Mouse (Mus musculus) neural tube, embryonic 13.5 days (tissue): ENCODE measurements around the gene Gsta2. TPM values are rescaled to one million over a fixed set of nuclear protein-coding genes. Genes with fewer than 3 reads are reported as not detected.
"Not testable (repeated sequence)": the region's sequence is repeated elsewhere in the genome, so short reads cannot be mapped to it uniquely, and the experiment has no call there.

Experiments used
- ATAC-seq: fragments of 200-750 bp; cut with Nextera tagmentation; 2 replicates; pipeline ENCODE4 v1.8.0; 2017; ENCODE audit warnings: low read depth, mild to moderate bottlenecking, moderate TSS enrichment, moderate library complexity
- H3K27ac ChIP-seq: fragments of 300-500 bp; sonication (generic); replicated peaks from 2 replicates; pipeline ENCODE4 v1.5.1; 2015; ENCODE audit warnings: moderate library complexity, mild to moderate bottlenecking, inconsistent platforms
- H3K27me3 ChIP-seq: fragments of 300-500 bp; sonication (generic); 2 replicates; pipeline ENCODE4 v1.6.1; 2015; ENCODE audit warnings: mild to moderate bottlenecking, inconsistent platforms
- H3K36me3 ChIP-seq: fragments of 300-500 bp; sonication (generic); 2 replicates; pipeline ENCODE4 v1.6.1; 2015; ENCODE audit warnings: mild to moderate bottlenecking, inconsistent platforms
- H3K4me1 ChIP-seq: fragments of 300-500 bp; sonication (generic); replicated peaks from 2 replicates; pipeline ENCODE4 v1.6.1; 2015; ENCODE audit warnings: inconsistent platforms
- H3K4me2 ChIP-seq: fragments of 300-500 bp; sonication (generic); 2 replicates; pipeline ENCODE4 v1.6.1; 2015; ENCODE audit warnings: inconsistent platforms, mild to moderate bottlenecking, moderate library complexity
- H3K4me3 ChIP-seq: fragments of 300-500 bp; sonication (generic); 2 replicates; pipeline ENCODE4 v1.5.1; 2015; ENCODE audit warnings: mild to moderate bottlenecking, inconsistent platforms
- H3K9ac ChIP-seq: fragments of 300-500 bp; sonication (generic); 2 replicates; pipeline ENCODE4 v1.6.1; 2015; ENCODE audit warnings: moderate library complexity, mild to moderate bottlenecking, inconsistent platforms
- H3K9me3 ChIP-seq: fragments of 300-500 bp; sonication (generic); 2 replicates; pipeline ENCODE4 v1.6.1; 2016; ENCODE audit warnings: inconsistent platforms
- WGBS: fragments of 180-500 bp; shearing (Covaris S2); methylation state at CpG from one replicate; pipeline ENCODE4 v1.1.7; 2015; 5-methylcytosine and 5-hydroxymethylcytosine counted together
- polyA plus RNA-seq: library from polyadenylated mRNA; unstranded; fragments of >200 nt; fragmentation: Nextera tagmentation; extraction: Ambion mirVana; gene quantifications from 2 replicates; pipeline ENCODE4 v1.2.1, GENCODE M21; 2015

The Gsta2 gene
- polyA plus RNA-seq, 1 experiment from 2014 or later, result not detected

DNA sequence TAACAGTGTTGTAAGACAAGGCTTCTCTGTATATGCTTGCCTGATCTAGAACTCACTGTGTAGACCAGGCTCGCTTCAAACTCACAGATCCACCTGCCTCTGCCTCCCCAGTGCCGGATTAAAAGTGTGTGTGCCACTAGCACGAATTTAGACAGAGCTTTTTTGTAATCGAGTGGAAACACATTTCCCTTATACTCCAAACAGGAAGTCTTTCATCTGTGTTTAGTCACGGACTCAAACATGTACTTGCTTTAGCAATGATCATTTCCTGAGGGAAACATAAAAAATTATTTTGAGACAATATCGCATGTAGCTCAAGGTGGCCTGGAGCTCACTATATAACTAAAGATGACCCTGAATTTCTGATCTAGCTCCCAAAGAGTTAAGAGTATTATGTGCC, 7.8 kb upstream of the Gsta2 start:
- no peak overlapping the region for H3K27ac ChIP-seq
- H3K9me3 ChIP-seq, result no peaks in the 10 kb centered on the region
- H3K4me2 ChIP-seq, result no peak overlapping the region
- no peaks in the 10 kb centered on the region for H3K36me3 ChIP-seq
- no peaks in the 10 kb centered on the region for H3K27me3 ChIP-seq
- ATAC-seq, result no peak
- no peaks in the 10 kb centered on the region for H3K4me1 ChIP-seq
- H3K4me3 ChIP-seq, result no peak overlapping the region
- no peak overlapping the region for H3K9ac ChIP-seq
- WGBS, result 78% methylated on average over 6 of the region's 6 CpGs

DNA sequence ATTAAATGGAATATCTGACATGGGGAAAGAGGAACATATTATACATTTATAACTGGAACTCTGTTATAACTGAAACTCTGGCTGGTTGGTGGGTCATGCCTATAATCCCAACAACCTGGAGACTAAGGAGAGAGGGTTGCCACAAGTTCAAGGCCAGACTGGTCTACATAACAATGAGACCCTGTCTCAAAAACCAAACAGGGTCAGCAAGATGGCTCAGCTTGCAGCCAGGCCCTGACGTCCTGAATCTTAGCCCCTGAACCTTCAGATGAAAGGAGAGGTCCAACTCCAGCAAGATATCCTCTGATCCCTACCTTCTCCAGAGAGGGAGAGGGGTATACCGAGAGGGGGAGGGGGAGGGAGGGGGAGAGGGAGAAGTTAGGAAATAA, 4.9 kb upstream of the Gsta2 start:
- Histone ChIP-seq H3K9me3 (no peaks in the 10 kb centered on the region), H3K27me3 (no peaks in the 10 kb centered on the region), H3K27ac (no peak overlapping the region), H3K4me3 (no peak overlapping the region), H3K4me1 (no peaks in the 10 kb centered on the region), H3K4me2 (no peak overlapping the region), H3K36me3 (no peaks in the 10 kb centered on the region), H3K9ac (no peak overlapping the region)
- WGBS, result 52% methylated on average over 2 of the region's 2 CpGs
- no peak for ATAC-seq

DNA sequence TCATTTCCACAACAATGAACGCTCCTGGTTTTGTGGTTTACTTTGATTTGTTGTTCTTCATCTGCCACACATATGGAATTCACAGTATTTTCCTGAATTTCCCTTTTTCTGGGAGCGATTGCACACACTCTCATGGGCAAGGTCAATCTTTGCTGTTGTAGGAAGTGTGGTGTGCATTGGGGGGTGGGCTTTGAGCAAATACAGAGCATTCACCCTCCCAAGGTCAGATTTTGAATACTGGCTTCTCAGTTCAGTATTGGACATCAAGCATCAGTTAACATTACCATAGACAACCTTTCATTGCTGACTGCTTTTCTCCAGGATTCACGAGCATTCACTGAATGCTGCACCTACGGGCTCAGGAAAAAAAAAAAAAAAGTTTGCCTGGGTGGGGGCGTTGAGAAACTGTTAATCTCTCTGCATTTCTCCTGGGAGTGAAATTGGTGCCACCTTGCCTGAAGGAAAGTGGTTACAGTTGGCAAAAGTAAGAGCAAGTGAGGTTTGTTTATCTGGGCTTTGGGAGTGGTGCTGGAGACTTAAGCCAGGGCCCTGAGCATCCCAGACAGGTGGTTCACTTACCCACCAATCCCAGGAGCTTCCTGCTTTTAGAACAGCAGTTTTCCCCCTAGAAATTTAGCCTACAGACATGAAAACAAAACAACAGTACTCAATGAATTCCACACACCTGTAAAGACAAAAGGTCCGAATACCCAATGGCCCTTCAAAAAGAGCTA, 4.3 kb upstream of the Gsta2 start:
- Histone ChIP-seq H3K36me3 (no peaks in the 10 kb centered on the region), H3K9ac (no peak overlapping the region), H3K4me1 (no peaks in the 10 kb centered on the region), H3K9me3 (no peaks in the 10 kb centered on the region), H3K4me2 (no peak overlapping the region), H3K4me3 (no peak overlapping the region), H3K27ac (no peak overlapping the region), H3K27me3 (no peaks in the 10 kb centered on the region)
- ATAC-seq, result no peak
- 86% methylated on average over 6 of the region's 6 CpGs for WGBS

- H3K4me1 ChIP-seq, result no peaks in the 10 kb centered on the region
- peak; percentile 43; the same call in 1 of the 2 replicates for ATAC-seq
- H3K27ac ChIP-seq, result no peak overlapping the region
- H3K4me2 ChIP-seq, result no peak overlapping the region
- H3K27me3 ChIP-seq, result no peaks in the 10 kb centered on the region
- H3K9me3 ChIP-seq, result no peaks in the 10 kb centered on the region
- no peaks in the 10 kb centered on the region for H3K36me3 ChIP-seq
- WGBS, result 17% methylated on average over 9 of the region's 9 CpGs
- no peak overlapping the region for H3K9ac ChIP-seq
- no peak overlapping the region for H3K4me3 ChIP-seq
These were observed 2.5 kb upstream of the Gsta2 start for GRCm38 (mm10) chr9:78358053-78358452.

DNA sequence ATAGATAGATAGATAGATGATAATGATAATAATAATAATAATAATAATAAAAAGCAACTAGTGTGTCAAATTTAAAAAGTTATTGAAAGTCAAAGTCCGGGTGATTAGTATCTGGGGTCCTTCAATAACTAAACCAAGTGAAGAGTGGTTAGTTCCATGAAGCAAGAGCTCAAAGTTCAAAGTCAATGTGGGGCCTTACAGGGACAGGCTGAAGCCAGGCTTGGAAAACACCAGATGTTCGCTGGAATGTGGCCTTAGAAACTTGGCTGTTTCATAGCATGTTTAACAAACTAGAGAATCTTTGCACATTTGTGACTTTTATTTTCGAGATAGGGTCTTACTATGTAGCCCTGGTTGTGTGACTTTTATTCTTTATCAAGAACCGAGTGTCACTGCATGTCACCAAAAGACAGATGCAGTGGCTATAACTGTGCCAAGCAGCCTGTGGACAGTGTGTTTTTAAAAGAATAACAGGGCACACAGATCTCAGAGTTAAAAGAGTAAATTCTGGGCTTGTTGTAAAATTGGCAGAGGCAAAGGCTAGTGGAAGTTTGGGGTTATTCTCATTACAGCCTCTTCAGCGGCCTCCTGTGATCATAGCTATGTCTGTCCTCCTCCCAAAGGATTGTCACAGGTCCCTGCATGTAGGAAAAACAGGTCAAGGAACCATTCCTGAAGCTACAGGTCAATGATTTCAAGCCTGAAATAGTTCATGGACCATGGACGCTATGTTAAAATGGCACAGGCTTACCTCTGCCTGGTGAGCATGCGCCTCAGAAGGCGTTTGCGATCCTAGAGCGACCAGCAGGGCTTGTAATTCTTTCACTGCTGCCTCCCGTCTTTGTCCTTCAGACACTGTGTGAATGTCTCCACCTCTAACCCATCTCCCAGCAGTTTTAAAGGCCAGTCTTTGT, 666 bp downstream of the Gsta2 start:
- Histone ChIP-seq H3K9me3 (no peaks in the 10 kb centered on the region), H3K27ac (no peak overlapping the region), H3K4me3 (no peak overlapping the region), H3K4me1 (no peaks in the 10 kb centered on the region), H3K27me3 (no peaks in the 10 kb centered on the region), H3K9ac (no peak overlapping the region), H3K36me3 (no peaks in the 10 kb centered on the region), H3K4me2 (no peak overlapping the region)
- no peak for ATAC-seq
- WGBS, result 78% methylated on average over 11 of the region's 11 CpGs

GRCm38 (mm10) chr9:78351504-78352220, 3.9 kb downstream of the Gsta2 start:
- no peak overlapping the region for H3K4me3 ChIP-seq
- whole genome bisulfite sequencing, result 85% methylated on average over 6 of the region's 6 CpGs
- no peaks in the 10 kb centered on the region for H3K27me3 ChIP-seq
- H3K4me1 ChIP-seq, result no peaks in the 10 kb centered on the region
- H3K27ac ChIP-seq, result no peak overlapping the region
- no peaks in the 10 kb centered on the region for H3K9me3 ChIP-seq
- H3K9ac ChIP-seq, result no peak overlapping the region
- no peak for ATAC-seq
- H3K4me2 ChIP-seq, result no peak overlapping the region
- no peaks in the 10 kb centered on the region for H3K36me3 ChIP-seq

DNA sequence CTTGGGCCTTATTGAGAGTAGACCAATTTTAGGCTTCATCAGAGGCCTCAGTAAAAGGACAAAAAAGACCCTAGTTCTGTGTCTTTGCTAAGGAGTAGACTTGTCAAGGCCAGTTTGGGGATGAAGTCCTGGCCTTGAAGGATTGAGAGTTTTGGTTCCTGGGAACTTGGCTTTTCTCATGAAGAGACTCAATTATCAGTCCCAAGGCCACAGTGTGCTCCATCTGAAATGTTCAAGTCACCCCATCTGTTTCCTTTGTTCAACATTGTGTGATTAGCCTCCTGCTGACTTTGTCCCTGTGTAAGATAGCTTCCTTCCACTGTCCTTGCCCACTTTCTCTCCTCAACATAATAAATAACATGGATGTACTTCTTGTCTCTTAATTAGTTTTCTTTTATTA, 5.6 kb downstream of the Gsta2 start:
- H3K27ac ChIP-seq, H3K4me3 ChIP-seq, H3K9ac ChIP-seq, H3K9me3 ChIP-seq, ATAC-seq, H3K36me3 ChIP-seq, H3K4me2 ChIP-seq, H3K27me3 ChIP-seq, H3K4me1 ChIP-seq: not testable (repeated sequence)

DNA sequence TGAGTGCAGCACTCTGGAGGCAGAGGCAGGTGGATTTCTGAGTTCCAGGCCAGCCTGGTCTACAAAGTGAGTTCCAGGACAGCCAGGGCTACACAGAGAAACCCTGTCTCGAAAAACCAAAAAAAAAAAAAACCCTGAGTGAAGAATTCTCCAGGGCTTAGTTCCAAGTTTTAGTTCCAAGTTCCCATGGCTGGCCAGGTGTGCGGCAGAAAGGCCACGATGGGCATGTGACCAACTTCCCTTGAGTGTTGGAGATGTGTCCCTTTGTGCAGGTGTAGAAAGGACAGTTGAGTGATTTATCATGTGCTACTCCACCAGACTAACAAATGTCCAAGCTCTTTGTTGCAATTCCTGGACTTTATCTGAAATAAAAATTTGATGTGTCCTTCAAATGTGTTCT, 6.4 kb downstream of the Gsta2 start:
- not testable (repeated sequence) for ATAC-seq, H3K9ac ChIP-seq, H3K36me3 ChIP-seq, H3K4me1 ChIP-seq, H3K4me2 ChIP-seq, H3K27ac ChIP-seq, H3K27me3 ChIP-seq, H3K9me3 ChIP-seq, H3K4me3 ChIP-seq
- 84% methylated on average over 3 of the region's 3 CpGs for WGBS

DNA sequence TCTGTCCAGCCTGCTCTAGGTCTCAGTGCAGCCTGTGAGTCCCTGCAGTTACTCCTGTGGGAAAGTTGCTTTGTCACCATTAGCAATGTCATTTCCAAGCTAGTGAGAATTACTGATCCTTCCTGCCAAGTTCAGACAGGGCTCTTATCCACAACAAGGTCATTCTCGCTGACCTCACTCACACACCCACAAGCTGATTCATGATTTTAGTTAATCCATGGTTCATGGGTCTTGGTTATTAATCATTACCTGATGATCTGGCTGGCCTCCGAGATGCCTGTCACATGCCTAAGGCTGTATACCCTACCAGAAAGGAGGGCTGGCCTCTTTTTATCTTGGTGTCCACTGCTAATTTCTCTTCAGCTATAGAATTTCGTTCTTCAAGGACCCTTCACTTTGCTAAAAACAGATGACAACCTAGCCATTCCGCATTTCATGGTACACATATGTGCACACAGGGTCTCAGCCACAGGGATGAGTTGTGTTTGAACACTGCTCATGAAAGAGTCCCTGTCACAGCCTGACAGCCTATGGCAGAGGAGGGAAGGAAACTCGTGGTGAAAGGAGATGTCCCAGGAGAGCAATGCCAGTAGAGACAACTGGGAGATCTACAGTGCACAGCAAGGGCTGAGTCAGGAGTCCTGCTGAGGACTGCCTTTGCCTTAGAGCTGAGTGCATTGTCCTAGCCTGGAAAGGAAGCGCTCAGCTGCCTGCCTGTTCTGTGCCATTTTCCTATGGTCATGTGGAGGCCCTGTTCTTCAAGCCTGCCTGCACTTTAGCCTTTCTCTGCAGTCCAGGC, 7.2 kb downstream of the Gsta2 start:
- not testable (repeated sequence) for H3K9ac ChIP-seq, H3K36me3 ChIP-seq, ATAC-seq, H3K4me2 ChIP-seq, H3K27me3 ChIP-seq, H3K4me1 ChIP-seq, H3K9me3 ChIP-seq, H3K4me3 ChIP-seq, H3K27ac ChIP-seq
- 72% methylated on average over 6 of the region's 6 CpGs for WGBS

DNA sequence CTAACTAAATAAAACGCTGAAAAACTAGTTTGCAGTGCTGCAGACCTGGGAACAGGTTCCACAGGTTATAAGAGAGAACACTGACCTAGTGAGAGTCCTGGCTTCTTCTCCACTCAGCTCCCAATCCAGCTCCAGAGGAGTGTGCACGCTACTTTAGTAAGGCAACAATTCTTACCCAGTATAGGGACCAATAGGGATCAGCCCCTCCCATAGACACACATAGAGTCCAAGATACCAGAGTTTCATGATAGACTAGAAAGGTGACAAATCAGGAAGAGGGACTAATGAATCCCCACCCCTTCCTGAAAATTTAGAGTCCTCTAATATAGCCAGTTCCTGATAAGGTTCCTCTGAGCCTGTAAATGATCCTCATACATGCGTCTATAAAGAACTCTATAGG, 8.6 kb downstream of the Gsta2 start:
- H3K4me2 ChIP-seq, result no peak overlapping the region
- H3K36me3 ChIP-seq, result no peaks in the 10 kb centered on the region
- H3K27ac ChIP-seq, result no peak overlapping the region
- no peaks in the 10 kb centered on the region for H3K27me3 ChIP-seq
- WGBS, result 72% methylated on average over 3 of the region's 3 CpGs
- no peaks in the 10 kb centered on the region for H3K4me1 ChIP-seq
- no peak overlapping the region for H3K4me3 ChIP-seq
- H3K9me3 ChIP-seq, result no peaks in the 10 kb centered on the region
- ATAC-seq, result no peak
- no peak overlapping the region for H3K9ac ChIP-seq

- H3K4me2 ChIP-seq, H3K27ac ChIP-seq, H3K9ac ChIP-seq, H3K4me3 ChIP-seq, ATAC-seq, H3K36me3 ChIP-seq, H3K4me1 ChIP-seq, H3K9me3 ChIP-seq, H3K27me3 ChIP-seq: not testable (repeated sequence)
- WGBS, result 65% methylated on average over 4 of the region's 4 CpGs
These were observed 10.4 kb downstream of the Gsta2 start for GRCm38 (mm10) chr9:78345235-78345634.

DNA sequence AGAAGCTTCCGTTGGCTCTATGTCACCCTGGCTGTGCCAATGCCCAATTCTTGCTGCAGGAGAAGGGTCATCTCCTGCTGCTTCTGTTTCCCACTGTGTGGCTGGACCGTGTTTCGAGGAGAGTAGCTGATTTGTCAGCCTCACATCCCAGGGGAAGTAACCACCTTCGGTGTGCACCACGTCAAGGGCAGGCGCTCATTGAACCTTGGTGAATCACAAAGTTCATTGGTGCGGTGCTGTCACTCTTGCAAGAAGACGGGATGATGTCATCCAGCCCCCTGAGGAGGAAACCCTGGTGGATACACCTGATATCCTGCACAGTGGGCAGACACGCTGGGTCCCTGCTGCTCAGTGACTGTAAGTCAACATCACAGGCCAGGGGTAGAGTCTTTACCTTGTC, 12.5 kb downstream of the Gsta2 start:
- not testable (repeated sequence) for H3K36me3 ChIP-seq, H3K4me1 ChIP-seq, ATAC-seq, H3K27me3 ChIP-seq, H3K9ac ChIP-seq, H3K4me3 ChIP-seq, H3K27ac ChIP-seq, H3K4me2 ChIP-seq, H3K9me3 ChIP-seq
- 86% methylated on average over 9 of the region's 9 CpGs for WGBS
